Comparison of ENCODE assay signal across 9 mouse cellular contexts in the genomic region with DNA sequence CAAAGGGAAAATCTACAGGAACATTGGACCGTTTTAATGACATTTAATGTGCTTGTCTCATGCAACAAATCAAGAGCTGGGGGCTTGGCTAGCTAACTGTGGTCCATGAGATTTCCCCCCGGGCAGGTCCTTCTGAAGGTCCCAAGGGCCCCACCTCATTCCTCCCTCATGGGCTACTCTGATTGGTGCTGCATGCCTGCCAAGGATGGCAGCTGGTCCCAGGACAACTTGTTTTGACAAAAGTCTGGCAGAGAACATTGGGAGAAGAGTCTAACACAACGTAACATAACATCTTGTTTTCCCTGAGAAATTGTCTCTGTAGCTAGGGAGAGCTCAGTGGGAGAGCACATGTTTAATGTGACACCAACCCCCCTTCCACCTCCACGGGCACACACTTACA.
DNase-seq lines count a peak whose midpoint lies in the region; ATAC-seq and TF ChIP-seq lines count a peak whose summit lies in the region.
"Had no signal": no experiment of that assay in that cellular context is flagged by ENCODE, and none has a peak within 500 bp of the region (broad histone marks: within the 10 kb centered on the region; RNA-seq: fewer than 3 reads in every experiment).

No protein-coding gene starts in this region.

- H3K4me3 ChIP-seq in forebrain, embryonic 12.5 days (replicated peaks), result no peak overlapping the region
- no peak overlapping the region for H3K4me3 ChIP-seq in forebrain, embryonic 10.5 days
- no peak overlapping the region for H3K4me3 ChIP-seq in thymus, adult 2 months (ENCODE audit: control insufficient read depth, insufficient read depth, low read length)
- H3K4me3 ChIP-seq: liver, embryonic 13.5 days had no signal

- H3K9ac ChIP-seq in forebrain, embryonic 12.5 days, result no peak overlapping the region
- H3K9ac ChIP-seq: liver, embryonic 13.5 days had no signal

- 80% methylated on average over 4 of the region's 4 CpGs for WGBS in forebrain, embryonic 12.5 days
- WGBS in forebrain, embryonic 10.5 days, result 89% methylated on average over 4 of the region's 4 CpGs
- WGBS in thymus, adult 2 months, result 75% methylated on average over 4 of the region's 4 CpGs

- no peak overlapping the region for H3K4me2 ChIP-seq in forebrain, embryonic 12.5 days
- H3K4me2 ChIP-seq: liver, embryonic 13.5 days had no signal

- no peak for ATAC-seq in forebrain, embryonic 12.5 days (ENCODE audit: low FRiP score)

- DNase-seq in forebrain, embryonic 10.5 days (ENCODE audit: extremely low spot score, low spot score), result no peak
- DNase-seq in urinary bladder, postnatal 36 days (ENCODE audit: low spot score in 2 of 2), result peak; percentile 15 to 58
- no peak for DNase-seq in urinary bladder, postnatal 25 days (ENCODE audit: low spot score)
- DNase-seq in layer of hippocampus, adult 11-12 months (ENCODE audit: low spot score), result peak; percentile 53
- peak; percentile 44 for DNase-seq in testis, postnatal 14 days (ENCODE audit: low spot score)
- DNase-seq in thymus, adult 2 months, result no peak
- no peak for DNase-seq in spleen, postnatal 10 days (ENCODE audit: low spot score in 2 of 2)
- DNase-seq: liver, embryonic 13.5 days had no signal

- no peak for TF ChIP-seq POLR2A in thymus, adult 2 months (IDR thresholded peaks at IDR 0.05; ENCODE audit: control insufficient read depth, extremely low read depth, insufficient read depth, low read length, poor library complexity)

- H3K9me3 ChIP-seq in forebrain, embryonic 12.5 days, result no peaks in the 10 kb centered on the region
- H3K9me3 ChIP-seq in forebrain, embryonic 10.5 days, result no peaks in the 10 kb centered on the region

- no peak for TF ChIP-seq CTCF in thymus, adult 2 months (IDR thresholded peaks at IDR 0.05; ENCODE audit: borderline replicate concordance, control insufficient read depth, extremely low read depth, insufficient read depth, low read length, poor library complexity)

- H3K27ac ChIP-seq in forebrain, embryonic 12.5 days, result peak overlapping the region; percentile 31; the same call in 1 of the 2 replicates
- no peak overlapping the region for H3K27ac ChIP-seq in forebrain, embryonic 10.5 days
- H3K27ac ChIP-seq in thymus, adult 2 months (ENCODE audit: control insufficient read depth, insufficient read depth, low read length), result no peak overlapping the region
- H3K27ac ChIP-seq: liver, embryonic 13.5 days had no signal

- H3K4me1 ChIP-seq in forebrain, embryonic 12.5 days, result peaks cover 31% of the 10 kb centered on the region
- H3K4me1 ChIP-seq in forebrain, embryonic 10.5 days, result peaks cover 38% of the 10 kb centered on the region
- H3K4me1 ChIP-seq in thymus, adult 2 months (replicated peaks; ENCODE audit: control insufficient read depth, insufficient read depth, low read length), result peaks cover 19% of the 10 kb centered on the region

- H3K36me3 ChIP-seq in forebrain, embryonic 12.5 days (replicated peaks), result no peaks in the 10 kb centered on the region
- no peaks in the 10 kb centered on the region for H3K36me3 ChIP-seq in forebrain, embryonic 10.5 days (replicated peaks)
- no peaks in the 10 kb centered on the region for H3K36me3 ChIP-seq in thymus, adult 2 months (ENCODE audit: control insufficient read depth, insufficient read depth, low read length)
- H3K36me3 ChIP-seq: liver, embryonic 13.5 days had no signal

- H3K27me3 ChIP-seq in forebrain, embryonic 12.5 days, result 0 out of 2 replicates have a peak, but pooled peaks cover 8% of the 10 kb centered on the region
- H3K27me3 ChIP-seq in forebrain, embryonic 10.5 days (ENCODE audit: poor library complexity, severe bottlenecking), result no peaks in the 10 kb centered on the region; the same call in 1 of the 2 replicates
- H3K27me3 ChIP-seq in thymus, adult 2 months (ENCODE audit: control insufficient read depth, insufficient read depth, low read length), result no peaks in the 10 kb centered on the region

Comparison
In these comparisons a context has a peak if more than half of its experiments do, and no peak if none do; other contexts are left out.
1. DNase-seq: peak in urinary bladder, postnatal 36 days (2 of 2), layer of hippocampus, adult 11-12 months (single experiment) and testis, postnatal 14 days (single experiment); none in forebrain, embryonic 10.5 days (single experiment), urinary bladder, postnatal 25 days (single experiment), thymus, adult 2 months (single experiment) and spleen, postnatal 10 days (0 of 2).